20 mouse cellular contexts compared by ENCODE assay signal in the genomic region with DNA sequence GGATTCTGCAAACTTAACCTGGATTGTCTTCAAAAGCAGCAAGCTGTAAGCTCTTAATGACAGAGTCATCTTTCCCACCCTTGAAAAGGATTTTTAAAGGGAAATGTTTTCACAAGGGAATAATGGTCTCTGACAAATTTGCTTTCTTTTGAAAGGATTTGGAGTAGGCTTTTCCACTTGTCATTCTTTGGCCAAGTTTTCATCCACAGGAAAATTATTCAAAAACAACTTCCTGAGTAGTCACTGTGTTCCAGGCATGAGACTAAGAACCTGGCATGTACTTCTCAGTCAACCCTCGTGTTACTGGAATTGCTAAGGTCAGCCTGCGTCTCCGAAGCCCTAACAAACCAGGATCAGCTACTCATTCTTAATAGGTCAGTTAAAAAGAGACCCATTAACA. TPM values are rescaled to one million over a fixed set of nuclear protein-coding genes. Genes with fewer than 3 reads are reported as not detected.
"Had no signal": no experiment of that assay in that cellular context is flagged by ENCODE, and none has a peak within 500 bp of the region (broad histone marks: within the 10 kb centered on the region; RNA-seq: fewer than 3 reads in every experiment).

No protein-coding gene starts in this region.

- H3K36me3 ChIP-seq: midbrain, embryonic 10.5 days; midbrain, embryonic 12.5 days; neural tube, embryonic 13.5 days; neural tube, embryonic 15.5 days; stomach, embryonic 15.5 days had no signal

- H3K4me2 ChIP-seq: lung, embryonic 14.5 days; midbrain, embryonic 12.5 days; neural tube, embryonic 13.5 days; neural tube, embryonic 15.5 days; stomach, embryonic 15.5 days had no signal

- ATAC-seq: midbrain, embryonic 16.5 days had no signal

- H3K4me3 ChIP-seq: midbrain, embryonic 10.5 days; midbrain, embryonic 12.5 days; myocyte; neural tube, embryonic 13.5 days; neural tube, embryonic 15.5 days; stomach, embryonic 15.5 days had no signal

- H3K4me1 ChIP-seq: midbrain, embryonic 10.5 days; midbrain, embryonic 12.5 days; neural tube, embryonic 13.5 days; neural tube, embryonic 15.5 days; stomach, embryonic 15.5 days had no signal

- H3K27me3 ChIP-seq: midbrain, embryonic 12.5 days; neural tube, embryonic 13.5 days; neural tube, embryonic 15.5 days; stomach, embryonic 15.5 days had no signal

- DNase-seq: lung, embryonic 14.5 days; lung, postnatal 10 days; lung, postnatal 4 days; midbrain, embryonic 14.5 days; retina, postnatal 1 day; right cerebral cortex, adult 18-20 months; right cerebral cortex, postnatal 25 days; right cerebral cortex, postnatal 4 days; thymus, adult 2 months; thymus, postnatal 25 days; thymus, postnatal 4 days had no signal

- H3K9me3 ChIP-seq: midbrain, embryonic 10.5 days; midbrain, embryonic 12.5 days; neural tube, embryonic 13.5 days; neural tube, embryonic 15.5 days; stomach, embryonic 15.5 days had no signal

- H3K9ac ChIP-seq: lung, embryonic 14.5 days; midbrain, embryonic 12.5 days; neural tube, embryonic 13.5 days; neural tube, embryonic 15.5 days; stomach, embryonic 15.5 days had no signal

- H3K27ac ChIP-seq: midbrain, embryonic 10.5 days; midbrain, embryonic 12.5 days; neural tube, embryonic 13.5 days; neural tube, embryonic 15.5 days; stomach, embryonic 15.5 days; stomach, postnatal 0 days had no signal

RNA-seq across cellular contexts. Expression of a gene that starts 5.3 kb away (rescaled TPM):
- total RNA-seq: megakaryocyte-erythroid progenitor cell, adult 5-6 weeks had no signal
